Mouse (Mus musculus): Measurements from ENCODE around the gene Tcerg1l. TPM values are rescaled to one million over a fixed set of nuclear protein-coding genes. Genes with fewer than 3 reads are reported as not detected.

Gene Tcerg1l
- not detected in 2 replicates for polyA plus RNA-seq (2012)

GRCm38 (mm10) chr7:138397485-138398181, at the start of gene Tcerg1l:
Tcerg1l (minus strand) TSS chr7:138397730.
- no peak for TF ChIP-seq GATA1 (IDR thresholded peaks at IDR 0.05; ENCODE audit: low read length)

- no peak for TF ChIP-seq GATA1 (IDR thresholded peaks at IDR 0.05; ENCODE audit: low read length)
Observed at GRCm38 (mm10) chr7:138442096-138442495, 44.6 kb upstream of the Tcerg1l start.

- no peak for TF ChIP-seq GATA1 (IDR thresholded peaks at IDR 0.05; ENCODE audit: low read length)
Observed at GRCm38 (mm10) chr7:138432541-138432940, 35.0 kb upstream of the Tcerg1l start.

- no peak for TF ChIP-seq GATA1 (IDR thresholded peaks at IDR 0.05; ENCODE audit: low read length)
Observed at GRCm38 (mm10) chr7:138431456-138431855, 33.9 kb upstream of the Tcerg1l start.

- TF ChIP-seq GATA1 (IDR thresholded peaks at IDR 0.05; ENCODE audit: low read length) = no peak
Observed at GRCm38 (mm10) chr7:138429916-138430315, 32.4 kb upstream of the Tcerg1l start.

GRCm38 (mm10) chr7:138428826-138429225, 31.3 kb upstream of the Tcerg1l start:
- TF ChIP-seq GATA1 (IDR thresholded peaks at IDR 0.05; ENCODE audit: low read length) = no peak

- TF ChIP-seq GATA1 (IDR thresholded peaks at IDR 0.05; ENCODE audit: low read length) = no peak
Observed at GRCm38 (mm10) chr7:138427441-138427840, 29.9 kb upstream of the Tcerg1l start.

GRCm38 (mm10) chr7:138413496-138413895, 16.0 kb upstream of the Tcerg1l start:
- no peak for TF ChIP-seq GATA1 (IDR thresholded peaks at IDR 0.05; ENCODE audit: low read length)

GRCm38 (mm10) chr7:138401641-138402040, 4.1 kb upstream of the Tcerg1l start:
- no peak for TF ChIP-seq GATA1 (IDR thresholded peaks at IDR 0.05; ENCODE audit: low read length)

GRCm38 (mm10) chr7:138400506-138401272, 3.2 kb upstream of the Tcerg1l start:
- no peak for TF ChIP-seq GATA1 (IDR thresholded peaks at IDR 0.05; ENCODE audit: low read length)

- no peak for TF ChIP-seq GATA1 (IDR thresholded peaks at IDR 0.05; ENCODE audit: low read length)
Observed at GRCm38 (mm10) chr7:138398182-138398793, 758 bp upstream of the Tcerg1l start.

- TF ChIP-seq GATA1 (IDR thresholded peaks at IDR 0.05; ENCODE audit: low read length) = no peak
Observed at GRCm38 (mm10) chr7:138396863-138397484, 556 bp downstream of the Tcerg1l start.

GRCm38 (mm10) chr7:138396109-138396862, 1.2 kb downstream of the Tcerg1l start:
- no peak for TF ChIP-seq GATA1 (IDR thresholded peaks at IDR 0.05; ENCODE audit: low read length)

- TF ChIP-seq GATA1 (IDR thresholded peaks at IDR 0.05; ENCODE audit: low read length) = no peak
Observed at GRCm38 (mm10) chr7:138389941-138390340, 7.6 kb downstream of the Tcerg1l start.

GRCm38 (mm10) chr7:138389071-138389470, 8.5 kb downstream of the Tcerg1l start:
- no peak for TF ChIP-seq GATA1 (IDR thresholded peaks at IDR 0.05; ENCODE audit: low read length)
